Mouse (Mus musculus) adrenal gland, adult 18-20 months (tissue): ENCODE data around the gene Gucy2e. TPM values are rescaled to one million over a fixed set of nuclear protein-coding genes. Genes with fewer than 3 reads are reported as not detected.

Experiments used
- DNase-seq, 2 experiments: peaks; one replicate each; pipeline ENCODE4 v3.0.0; 2021 to 2022; ENCODE audit warnings: low spot score in 2 of 2
- long read RNA-seq, 2 experiments: library from polyadenylated mRNA; stranded (forward); transcript quantifications; one replicate each; pipeline ENCODE4 v2.0.0; 2021
- total RNA-seq, 2 experiments: library from RNA; stranded (reverse); gene quantifications; 1 replicate in 1 of 2; 2 replicates in 1 of 2; pipeline ENCODE4 v1.2.3; 2021

Gucy2e gene
- total RNA-seq: under 1 TPM in 1 of 2 experiments, not detected in 1; 0.07 TPM
- long read RNA-seq, experiment 1: 0 reads
- long read RNA-seq, experiment 2: 0 reads

GRCm38 (mm10) chr11:69236926-69237260, at the start of gene Gucy2e:
Gene Gucy2e, minus strand, starts transcription at chr11:69237036.
- DNase-seq: no peak

GRCm38 (mm10) chr11:69277267-69277666, 40.4 kb upstream of the Gucy2e start:
- no peak for DNase-seq

- DNase-seq: peak in 1 of 2 experiments; percentile 31
Observed at GRCm38 (mm10) chr11:69276081-69276480, 39.2 kb upstream of the Gucy2e start.

GRCm38 (mm10) chr11:69275650-69276049, 38.8 kb upstream of the Gucy2e start:
- DNase-seq: no peak

- peak; percentile 84 to 90 for DNase-seq
Observed at GRCm38 (mm10) chr11:69272122-69272740, 35.4 kb upstream of the Gucy2e start.

- peak; percentile 73 to 74 for DNase-seq
Observed at GRCm38 (mm10) chr11:69269575-69269974, 32.7 kb upstream of the Gucy2e start.

- DNase-seq: no peak
Observed at GRCm38 (mm10) chr11:69268100-69268499, 31.3 kb upstream of the Gucy2e start.

- no peak for DNase-seq
Observed at GRCm38 (mm10) chr11:69267341-69267740, 30.5 kb upstream of the Gucy2e start.

- no peak for DNase-seq
Observed at GRCm38 (mm10) chr11:69266253-69266652, 29.4 kb upstream of the Gucy2e start.

GRCm38 (mm10) chr11:69265410-69265809, 28.6 kb upstream of the Gucy2e start:
- DNase-seq: no peak

- DNase-seq: no peak
Observed at GRCm38 (mm10) chr11:69264276-69264675, 27.4 kb upstream of the Gucy2e start.

GRCm38 (mm10) chr11:69260111-69260510, 23.3 kb upstream of the Gucy2e start:
- DNase-seq: no peak

GRCm38 (mm10) chr11:69258287-69258686, 21.5 kb upstream of the Gucy2e start:
- DNase-seq: peak in 1 of 2 experiments; percentile 41

- no peak for DNase-seq
Observed at GRCm38 (mm10) chr11:69257807-69258206, 21.0 kb upstream of the Gucy2e start.

- DNase-seq: no peak
Observed at GRCm38 (mm10) chr11:69257072-69257471, 20.2 kb upstream of the Gucy2e start.

GRCm38 (mm10) chr11:69254808-69255207, 18.0 kb upstream of the Gucy2e start:
- DNase-seq: no peak

GRCm38 (mm10) chr11:69253131-69253530, 16.3 kb upstream of the Gucy2e start:
- DNase-seq: no peak

- no peak for DNase-seq
Observed at GRCm38 (mm10) chr11:69251953-69252352, 15.1 kb upstream of the Gucy2e start.

- DNase-seq: no peak
Observed at GRCm38 (mm10) chr11:69251135-69251842, 14.5 kb upstream of the Gucy2e start.

- no peak for DNase-seq
Observed at GRCm38 (mm10) chr11:69250106-69250505, 13.3 kb upstream of the Gucy2e start.

GRCm38 (mm10) chr11:69249131-69249530, 12.3 kb upstream of the Gucy2e start:
- DNase-seq: no peak

- DNase-seq: no peak
Observed at GRCm38 (mm10) chr11:69245643-69246042, 8.8 kb upstream of the Gucy2e start.

GRCm38 (mm10) chr11:69244911-69245310, 8.1 kb upstream of the Gucy2e start:
- peak in 1 of 2 experiments; percentile 22 for DNase-seq
